Mouse (Mus musculus) mouse trophoblast stem cell (cell line): ENCODE measurements around the gene Nexmif.
"Not testable (repeated sequence)": the region's sequence is repeated elsewhere in the genome, so short reads cannot be mapped to it uniquely, and the experiment has no call there.

Experiments
- in situ Hi-C, 2 experiments: fragments of 300-500 bp; cut with MseI, MboI; formaldehyde crosslinking; loops; 2 replicates in 1 of 2; 3 replicates in 1 of 2; pipeline ENCODE4 v1.15.1; 2025

Nexmif gene

GRCm38 (mm10) chrX:104200736-104201591 is at the start of gene Nexmif:
Gene Nexmif (minus strand): TSS chrX:104201185.
- in situ Hi-C loops, result no loop called here

- in situ Hi-C loops, result no loop called here
These were observed 7.7 kb upstream of the Nexmif start for GRCm38 (mm10) chrX:104208701-104209100.

GRCm38 (mm10) chrX:104201592-104202139 is 681 bp upstream of the Nexmif start:
- in situ Hi-C loops, result no loop called here

GRCm38 (mm10) chrX:104200388-104200735 is 623 bp downstream of the Nexmif start:
- in situ Hi-C loops, result no loop called here

GRCm38 (mm10) chrX:104199611-104200387 is 1.2 kb downstream of the Nexmif start:
- in situ Hi-C loops, result no loop called here

GRCm38 (mm10) chrX:104199070-104199469 is 1.9 kb downstream of the Nexmif start:
- in situ Hi-C loops, result no loop called here

- in situ Hi-C loops, result no loop called here
These were observed 4.4 kb downstream of the Nexmif start for GRCm38 (mm10) chrX:104196561-104196960.

GRCm38 (mm10) chrX:104179257-104179656 is 21.7 kb downstream of the Nexmif start:
- in situ Hi-C loops, result no loop called here

GRCm38 (mm10) chrX:104150072-104150471 is 50.9 kb downstream of the Nexmif start:
- in situ Hi-C loops, result no loop called here

- in situ Hi-C loops, result not testable (repeated sequence)
These were observed 85.7 kb downstream of the Nexmif start for GRCm38 (mm10) chrX:104115266-104115665.

- in situ Hi-C loops, result no loop called here
These were observed 86.4 kb downstream of the Nexmif start for GRCm38 (mm10) chrX:104114596-104114995.

- in situ Hi-C loops, result no loop called here
These were observed 146.1 kb downstream of the Nexmif start for GRCm38 (mm10) chrX:104054848-104055247.

- in situ Hi-C loops, result no loop called here
These were observed 160.7 kb downstream of the Nexmif start for GRCm38 (mm10) chrX:104040276-104040675.

- in situ Hi-C loops, result no loop called here
These were observed 167.1 kb downstream of the Nexmif start for GRCm38 (mm10) chrX:104033843-104034242.

- in situ Hi-C loops, result no loop called here
These were observed 168.2 kb downstream of the Nexmif start for GRCm38 (mm10) chrX:104032756-104033155.
